Mouse (Mus musculus) monocyte, adult 2 months (primary cell): ENCODE data around the gene Gm45618.

Experiments
- DNase-seq, 2 experiments: peaks; one replicate each; pipeline ENCODE4 v3.0.0; 2022; ENCODE audit warnings: low spot score in 2 of 2, low read depth in 1 of 2

Gm45618 gene

GRCm38 (mm10) chr7:142094301-142095143 lies 26.0 kb downstream of the Gm45618 start:
- no peak for DNase-seq

- DNase-seq: no peak
Observed at GRCm38 (mm10) chr7:142093696-142094240, 26.8 kb downstream of the Gm45618 start.

- no peak for DNase-seq
Observed at GRCm38 (mm10) chr7:142092991-142093390, 27.5 kb downstream of the Gm45618 start.

- DNase-seq: no peak
Observed at GRCm38 (mm10) chr7:142091848-142092247, 28.7 kb downstream of the Gm45618 start.

- no peak for DNase-seq
Observed at GRCm38 (mm10) chr7:142089648-142090447, 30.7 kb downstream of the Gm45618 start.

- no peak for DNase-seq
Observed at GRCm38 (mm10) chr7:142088886-142089285, 31.6 kb downstream of the Gm45618 start.

GRCm38 (mm10) chr7:142087069-142087652 lies 33.4 kb downstream of the Gm45618 start:
- no peak for DNase-seq

GRCm38 (mm10) chr7:142086159-142086905 lies 34.2 kb downstream of the Gm45618 start:
- no peak for DNase-seq

GRCm38 (mm10) chr7:142084820-142085219 lies 35.7 kb downstream of the Gm45618 start:
- no peak for DNase-seq

GRCm38 (mm10) chr7:142084395-142084794 lies 36.1 kb downstream of the Gm45618 start:
- DNase-seq: no peak

GRCm38 (mm10) chr7:142083588-142084317 lies 36.8 kb downstream of the Gm45618 start:
- DNase-seq: no peak

GRCm38 (mm10) chr7:142082607-142083006 lies 37.9 kb downstream of the Gm45618 start:
- DNase-seq: no peak

- no peak for DNase-seq
Observed at GRCm38 (mm10) chr7:142082179-142082578, 38.4 kb downstream of the Gm45618 start.

GRCm38 (mm10) chr7:142081736-142082135 lies 38.8 kb downstream of the Gm45618 start:
- no peak for DNase-seq

GRCm38 (mm10) chr7:142080876-142081275 lies 39.7 kb downstream of the Gm45618 start:
- no peak for DNase-seq

- DNase-seq: no peak
Observed at GRCm38 (mm10) chr7:142079365-142079764, 41.2 kb downstream of the Gm45618 start.

GRCm38 (mm10) chr7:142077138-142077537 lies 43.4 kb downstream of the Gm45618 start:
- DNase-seq: no peak

GRCm38 (mm10) chr7:142074146-142074886 lies 46.2 kb downstream of the Gm45618 start:
- DNase-seq: no peak

GRCm38 (mm10) chr7:142071717-142072116 lies 48.8 kb downstream of the Gm45618 start:
- no peak for DNase-seq
